Mouse (Mus musculus) heart, postnatal 10 days (tissue): Measurements from ENCODE around the gene Anks1. TPM values are rescaled to one million over a fixed set of nuclear protein-coding genes. Genes with fewer than 3 reads are reported as not detected.
A peak's percentile ranks its signal among the peaks of the same experiment; 100 is the strongest.

Experiments
- DNase-seq, 2 experiments: peaks; one replicate each; pipeline ENCODE4 v3.0.0; 2021
- intact Hi-C: fragments of 180-260 bp; cut with DNase I; formaldehyde crosslinking; loops from one replicate; pipeline ENCODE4 v1.15.1; 2025
- total RNA-seq, 2 experiments: library from RNA; stranded (reverse); gene quantifications; 2 replicates each; pipeline ENCODE4 v1.2.3; 2021

Anks1 gene
- total RNA-seq, 2 experiments from 2014 or later, result 64.7 to 68.0 TPM

GRCm38 (mm10) chr17:28015068-28015730 lies 106.1 kb downstream of the Anks1 start:
- peak; percentile 60 to 62 for DNase-seq
- intact Hi-C loops, result loop anchor here (2.0 kb wide), 1 partner anchor 14 kb away; no protein-coding TSS in a partner anchor

GRCm38 (mm10) chr17:28016056-28016797 lies 107.1 kb downstream of the Anks1 start:
- intact Hi-C loops, result no loop called here

GRCm38 (mm10) chr17:28018344-28018743 lies 109.2 kb downstream of the Anks1 start:
- intact Hi-C loops, result no loop called here

More at GRCm38 (mm10) chr17:28016056-28016797, 107.1 kb downstream of the Anks1 start:
- DNase-seq, result peak; percentile 74 to 75

GRCm38 (mm10) chr17:28018776-28019175 lies 109.7 kb downstream of the Anks1 start:
- DNase-seq, result no peak
- intact Hi-C loops, result no loop called here

More at GRCm38 (mm10) chr17:28018344-28018743, 109.2 kb downstream of the Anks1 start:
- no peak for DNase-seq

GRCm38 (mm10) chr17:28019785-28020696 lies 110.9 kb downstream of the Anks1 start:
- intact Hi-C loops, result no loop called here
- DNase-seq, result peak; percentile 56 to 58

- peak; percentile 68 to 80 for DNase-seq
- intact Hi-C loops, result no loop called here
Measured at GRCm38 (mm10) chr17:28021911-28022310, 112.8 kb downstream of the Anks1 start.

- intact Hi-C loops, result no loop called here
- peak in 1 of 2 experiments; percentile 66 for DNase-seq
Measured at GRCm38 (mm10) chr17:28022854-28023655, 113.9 kb downstream of the Anks1 start.

GRCm38 (mm10) chr17:28025541-28025961 lies 116.4 kb downstream of the Anks1 start:
- DNase-seq, result no peak
- intact Hi-C loops, result no loop called here

- intact Hi-C loops, result no loop called here
- peak; percentile 60 to 65 for DNase-seq
Measured at GRCm38 (mm10) chr17:28026111-28026872, 117.2 kb downstream of the Anks1 start.

GRCm38 (mm10) chr17:28027197-28027596 lies 118.1 kb downstream of the Anks1 start:
- intact Hi-C loops, result no loop called here
- DNase-seq, result no peak

GRCm38 (mm10) chr17:28028236-28028635 lies 119.1 kb downstream of the Anks1 start:
- no peak for DNase-seq
- intact Hi-C loops, result loop anchor here (2.0 kb wide), 1 partner anchor 13 kb away; no protein-coding TSS in a partner anchor

- intact Hi-C loops, result loop anchor here (2.0 kb wide), 1 partner anchor 15 kb away; no protein-coding TSS in a partner anchor
- DNase-seq, result peak in 1 of 2 experiments; percentile 37
Measured at GRCm38 (mm10) chr17:28029308-28029707, 120.2 kb downstream of the Anks1 start.

GRCm38 (mm10) chr17:28030446-28030845 lies 121.3 kb downstream of the Anks1 start:
- intact Hi-C loops, result no loop called here
- DNase-seq, result no peak

- DNase-seq, result no peak
- intact Hi-C loops, result no loop called here
Measured at GRCm38 (mm10) chr17:28031281-28031941, 122.3 kb downstream of the Anks1 start.

GRCm38 (mm10) chr17:28032219-28032618 lies 123.1 kb downstream of the Anks1 start:
- DNase-seq, result no peak
- intact Hi-C loops, result no loop called here

- intact Hi-C loops, result no loop called here
- DNase-seq, result no peak
Measured at GRCm38 (mm10) chr17:28033046-28033580, 124.0 kb downstream of the Anks1 start.

GRCm38 (mm10) chr17:28034986-28035385 lies 125.9 kb downstream of the Anks1 start:
- DNase-seq, result peak; percentile 57 to 58
- intact Hi-C loops, result no loop called here
